Comparison of ENCODE assay signal across 8 mouse cellular contexts in the genomic region with DNA sequence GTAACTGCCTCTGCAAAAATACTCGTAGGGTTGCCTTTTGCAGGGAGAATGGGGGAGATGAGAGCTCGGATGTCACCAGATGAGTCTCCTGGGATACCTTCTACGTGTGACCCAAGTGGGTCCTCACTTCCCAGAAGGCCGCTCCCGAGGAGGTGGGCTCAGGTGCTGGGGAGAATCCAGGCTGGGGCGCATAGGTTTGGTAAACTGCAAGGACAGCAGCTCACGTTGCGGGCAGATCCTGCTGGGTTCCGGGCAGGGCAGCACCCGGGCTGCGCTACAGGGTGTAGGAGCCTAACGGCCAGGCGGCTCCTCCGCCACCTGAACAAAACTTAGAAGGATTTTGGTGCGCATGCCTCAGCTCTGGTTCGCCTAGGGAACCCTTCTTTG. TPM values are rescaled to one million over a fixed set of nuclear protein-coding genes. Genes with fewer than 3 reads are reported as not detected.
DNase-seq lines count a peak whose midpoint lies in the region; ATAC-seq lines count a peak whose summit lies in the region.

No protein-coding gene starts in this region.

- WGBS in hindbrain, embryonic 12.5 days: 2% methylated on average over 16 of the region's 16 CpGs
- WGBS in midbrain, embryonic 12.5 days: under 1% methylated on average over 16 of the region's 16 CpGs

- 0 out of 2 replicates have a peak, but pooled peaks have one; percentile 24 for ATAC-seq in hindbrain, embryonic 12.5 days (ENCODE audit: low FRiP score)
- 0 out of 2 replicates have a peak, but pooled peaks have one; percentile 7 for ATAC-seq in midbrain, embryonic 12.5 days (ENCODE audit: low FRiP score, low read depth)

- H3K4me1 ChIP-seq in hindbrain, embryonic 12.5 days: peaks cover 19% of the 10 kb centered on the region
- peaks cover 9% of the 10 kb centered on the region; the same call in 1 of the 2 replicates for H3K4me1 ChIP-seq in midbrain, embryonic 12.5 days

- H3K27ac ChIP-seq in hindbrain, embryonic 12.5 days: no peak overlapping the region
- no peak overlapping the region for H3K27ac ChIP-seq in midbrain, embryonic 12.5 days (replicated peaks)

- H3K27me3 ChIP-seq in hindbrain, embryonic 12.5 days: peaks cover 47% of the 10 kb centered on the region
- H3K27me3 ChIP-seq in midbrain, embryonic 12.5 days: peaks cover 54% of the 10 kb centered on the region

- H3K4me2 ChIP-seq in hindbrain, embryonic 12.5 days (replicated peaks): peak overlapping the region; percentile 96
- H3K4me2 ChIP-seq in midbrain, embryonic 12.5 days (replicated peaks): peak overlapping the region; percentile 88

- peak overlapping the region; percentile 65 for H3K4me3 ChIP-seq in hindbrain, embryonic 12.5 days
- H3K4me3 ChIP-seq in midbrain, embryonic 12.5 days: peak overlapping the region; percentile 59

- peak; percentile 10 for DNase-seq in embryo, embryonic 10 days (ENCODE audit: low spot score)
- DNase-seq in embryo, embryonic 9.5 days (ENCODE audit: extremely low spot score): no peak
- DNase-seq in urinary bladder, adult 2 months (ENCODE audit: low spot score): peak; percentile 36
- DNase-seq in urinary bladder, postnatal 36 days (ENCODE audit: low spot score in 2 of 2): no peak
- no peak for DNase-seq in T-cell, adult 2 months (ENCODE audit: low spot score)
- DNase-seq in spleen, postnatal 4 days (ENCODE audit: low spot score in 2 of 2): no peak

- no peaks in the 10 kb centered on the region for H3K36me3 ChIP-seq in hindbrain, embryonic 12.5 days
- H3K36me3 ChIP-seq in midbrain, embryonic 12.5 days: no peaks in the 10 kb centered on the region

- peak overlapping the region; percentile 69 for H3K9ac ChIP-seq in hindbrain, embryonic 12.5 days
- peak overlapping the region; percentile 62 for H3K9ac ChIP-seq in midbrain, embryonic 12.5 days (replicated peaks)

- no peaks in the 10 kb centered on the region for H3K9me3 ChIP-seq in hindbrain, embryonic 12.5 days (replicated peaks)
- no peaks in the 10 kb centered on the region for H3K9me3 ChIP-seq in midbrain, embryonic 12.5 days

RNA-seq across cellular contexts. Expression of a gene that starts 0.7 kb away (rescaled TPM):
- polyA plus RNA-seq in urinary bladder, adult 2 months (2012; rRNA removed): 9.1 and 11.1 TPM in 2 replicates
- polyA plus RNA-seq in hindbrain, embryonic 12.5 days (2016; fragmentation: Nextera tagmentation; extraction: Ambion mirVana): 1.3 and 1.4 TPM in 2 replicates
- polyA plus RNA-seq in midbrain, embryonic 12.5 days (2016; fragmentation: Nextera tagmentation; extraction: Ambion mirVana): 1.1 and 1.2 TPM in 2 replicates

RNA-seq across cellular contexts. Expression of a gene that starts 41.1 kb away (rescaled TPM):
- polyA plus RNA-seq in urinary bladder, adult 2 months (2012; rRNA removed): 0.34 and 1.5 TPM in 2 replicates
- polyA plus RNA-seq in hindbrain, embryonic 12.5 days (2016; fragmentation: Nextera tagmentation; extraction: Ambion mirVana): 3.8 and 7.2 TPM in 2 replicates
- polyA plus RNA-seq in midbrain, embryonic 12.5 days (2016; fragmentation: Nextera tagmentation; extraction: Ambion mirVana): 0.75 and 0.81 TPM in 2 replicates

Comparison
In these comparisons a context has a peak if more than half of its experiments do, and no peak if none do; other contexts are left out.
1. DNase-seq: peak in embryo, embryonic 10 days (single experiment) and urinary bladder, adult 2 months (single experiment); none in embryo, embryonic 9.5 days (single experiment), urinary bladder, postnatal 36 days (0 of 2), T-cell, adult 2 months (single experiment) and spleen, postnatal 4 days (0 of 2).